Mouse (Mus musculus) pancreas, adult 10 weeks (tissue): ENCODE data around the gene Adam6a. TPM values are rescaled to one million over a fixed set of nuclear protein-coding genes. Genes with fewer than 3 reads are reported as not detected.

Experiments used
- polyA plus RNA-seq: library from polyadenylated mRNA; stranded (reverse); fragments of 350-450 nt; fragmentation: Illumina TruSeq; extraction: RNeasy Lipid Tissue Mini Kit (QIAGEN cat#74804); gene quantifications from one replicate; pipeline ENCODE4 v1.2.3, GENCODE M21; 2015; ENCODE audit warnings: low read depth, low replicate concordance; ENCODE audit not compliant: insufficient read depth

Gene Adam6a
- not detected for polyA plus RNA-seq

DNA sequence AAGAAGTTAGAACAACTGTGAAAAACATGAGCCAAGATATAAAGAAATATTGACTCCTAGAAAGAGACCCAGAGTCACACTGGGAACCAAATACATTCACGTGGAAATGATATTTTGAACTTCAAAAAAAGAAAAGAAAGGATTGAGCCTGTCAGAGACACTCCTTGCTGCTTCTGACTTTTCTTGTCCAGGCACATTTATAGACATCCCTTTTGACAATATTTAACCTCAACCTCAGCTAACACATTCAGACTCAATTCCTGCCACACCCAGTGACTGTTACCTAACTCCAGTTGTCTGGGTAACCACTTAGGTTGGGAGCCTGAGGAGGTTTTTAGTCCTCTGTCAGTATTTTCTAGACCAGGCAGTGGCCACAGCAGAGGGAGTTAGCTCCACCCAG lies at the start of gene Adam6a:
Gene Adam6a, plus strand, starts transcription at position 301 of the 400 bp plus-strand sequence.

Other genes starting within 250 kb of the Adam6a start
- not detected for gene Adam6b, start 54.4 kb upstream of the Adam6a start, polyA plus RNA-seq